Mouse (Mus musculus) olfactory bulb, adult 2 months (tissue): ENCODE results near the gene Arhgap44. TPM values are rescaled to one million over a fixed set of nuclear protein-coding genes. Genes with fewer than 3 reads are reported as not detected.

ENCODE experiments used
- H3K27ac ChIP-seq: fragments of 200-500 bp; 2 replicates; pipeline ENCODE4 v1.5.1; 2012; ENCODE audit warnings: low read depth, low read length; ENCODE audit not compliant: insufficient read depth
- H3K4me1 ChIP-seq: fragments of 200-500 bp; 2 replicates; pipeline ENCODE4 v1.6.1; 2012; ENCODE audit warnings: low read length; ENCODE audit not compliant: control insufficient read depth, insufficient read depth
- H3K4me3 ChIP-seq: fragments of 200-500 bp; 2 replicates; pipeline ENCODE4 v1.5.1; 2012; ENCODE audit warnings: mild to moderate bottlenecking, low read depth, low read length, moderate library complexity; ENCODE audit not compliant: insufficient read depth
- CTCF ChIP-seq: fragments of 200-500 bp; IDR thresholded peaks from 2 replicates; pipeline ENCODE4 v1.5.1; 2012; ENCODE audit warnings: low read depth, mild to moderate bottlenecking, low read length, moderate library complexity; ENCODE audit not compliant: insufficient read depth
- POLR2A ChIP-seq: fragments of 200-500 bp; IDR thresholded peaks from 2 replicates; pipeline ENCODE4 v1.6.1; 2012; ENCODE audit warnings: mild to moderate bottlenecking, low read depth, low read length, moderate library complexity; ENCODE audit not compliant: insufficient read depth
- WGBS: fragments of 180-500 bp; shearing (Covaris S2); methylation state at CpG from one replicate; pipeline ENCODE4 v1.1.7; 2018; 5-methylcytosine and 5-hydroxymethylcytosine counted together
- polyA plus RNA-seq: library from polyadenylated mRNA; stranded (reverse); fragments of >200 nt; gene quantifications from 2 replicates; pipeline ENCODE4 v1.2.4, GENCODE M21; 2012; ENCODE audit warnings: low replicate concordance; ENCODE audit not compliant: missing spikeins, insufficient read depth, insufficient read length

The Arhgap44 gene
- polyA plus RNA-seq, 1 experiment = not detected

DNA sequence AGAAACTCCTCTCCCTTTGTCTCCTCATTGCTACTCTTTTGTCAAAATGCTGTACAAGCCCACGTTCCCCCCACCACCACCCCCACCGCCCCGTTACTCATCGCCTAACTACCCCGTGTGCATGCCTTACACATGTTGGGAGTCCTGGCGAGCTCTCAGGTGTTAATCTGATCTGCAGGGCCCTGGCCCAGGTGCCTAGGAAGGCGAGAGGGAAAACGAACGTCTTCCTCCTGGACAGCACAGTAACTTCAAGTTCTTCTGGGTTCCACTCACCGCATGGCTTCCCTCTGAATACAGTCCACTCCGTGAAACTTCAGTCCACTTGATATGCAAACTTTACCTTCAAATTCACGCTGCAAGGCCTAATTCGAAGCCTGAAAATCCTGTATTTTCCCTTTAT is 97.6 kb downstream of the Arhgap44 start:
- no peak for TF ChIP-seq POLR2A
- H3K27ac ChIP-seq = no peak overlapping the region
- H3K4me3 ChIP-seq = no peak overlapping the region
- 82% methylated on average over 13 of the region's 13 CpGs for WGBS
- peaks cover 8% of the 10 kb centered on the region for H3K4me1 ChIP-seq

GRCm38 (mm10) chr11:65061437-65061836 is 101.3 kb downstream of the Arhgap44 start:
- 66% methylated on average over 3 of the region's 3 CpGs for WGBS

DNA sequence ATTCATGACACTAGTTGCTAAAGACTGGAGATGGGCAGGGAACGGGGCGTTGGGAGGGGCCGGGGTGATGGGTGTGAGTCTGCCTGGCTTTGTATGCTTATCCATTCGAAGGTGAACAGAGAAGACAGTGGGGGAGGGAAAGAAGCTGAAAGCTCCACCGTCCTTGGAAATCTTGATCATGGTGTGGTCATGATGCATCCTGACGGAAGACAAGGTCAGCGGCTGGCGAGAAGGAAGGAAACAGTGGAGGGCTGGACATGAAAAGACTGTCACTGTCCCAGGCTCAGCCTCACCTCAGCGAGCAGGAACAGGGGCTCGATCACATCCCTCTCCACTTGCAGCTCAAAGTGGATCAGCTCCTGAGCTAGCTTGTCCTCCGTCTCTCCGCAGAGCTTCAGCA is 103.2 kb downstream of the Arhgap44 start:
- H3K27ac ChIP-seq = no peak overlapping the region
- no peaks in the 10 kb centered on the region for H3K4me1 ChIP-seq
- WGBS = 92% methylated on average over 12 of the region's 12 CpGs
- TF ChIP-seq POLR2A (no peak), CTCF (no peak)
- no peak overlapping the region for H3K4me3 ChIP-seq

More at GRCm38 (mm10) chr11:65061437-65061836, 101.3 kb downstream of the Arhgap44 start:
- no peak overlapping the region for H3K4me3 ChIP-seq
- no peaks in the 10 kb centered on the region for H3K4me1 ChIP-seq
- TF ChIP-seq POLR2A (no peak), CTCF (no peak)
- no peak overlapping the region for H3K27ac ChIP-seq

- TF ChIP-seq CTCF (no peak), POLR2A (no peak)
- Histone ChIP-seq H3K4me1 (no peaks in the 10 kb centered on the region), H3K27ac (no peak overlapping the region), H3K4me3 (no peak overlapping the region)
- WGBS = 70% methylated on average over 7 of the region's 7 CpGs
Observed at GRCm38 (mm10) chr11:65058224-65058908, 104.4 kb downstream of the Arhgap44 start.

- Histone ChIP-seq H3K4me1 (no peaks in the 10 kb centered on the region), H3K27ac (no peak overlapping the region), H3K4me3 (no peak overlapping the region)
- no peak for TF ChIP-seq CTCF
- no peak for TF ChIP-seq POLR2A
- WGBS = 88% methylated on average over 7 of the region's 7 CpGs
Observed at GRCm38 (mm10) chr11:65055596-65055995, 107.2 kb downstream of the Arhgap44 start.

- Histone ChIP-seq H3K4me3 (no peak overlapping the region), H3K4me1 (no peaks in the 10 kb centered on the region), H3K27ac (no peak overlapping the region)
- 89% methylated on average over 5 of the region's 5 CpGs for WGBS
- TF ChIP-seq POLR2A (no peak), CTCF (no peak)
Observed at GRCm38 (mm10) chr11:65054216-65054615, 108.5 kb downstream of the Arhgap44 start.

DNA sequence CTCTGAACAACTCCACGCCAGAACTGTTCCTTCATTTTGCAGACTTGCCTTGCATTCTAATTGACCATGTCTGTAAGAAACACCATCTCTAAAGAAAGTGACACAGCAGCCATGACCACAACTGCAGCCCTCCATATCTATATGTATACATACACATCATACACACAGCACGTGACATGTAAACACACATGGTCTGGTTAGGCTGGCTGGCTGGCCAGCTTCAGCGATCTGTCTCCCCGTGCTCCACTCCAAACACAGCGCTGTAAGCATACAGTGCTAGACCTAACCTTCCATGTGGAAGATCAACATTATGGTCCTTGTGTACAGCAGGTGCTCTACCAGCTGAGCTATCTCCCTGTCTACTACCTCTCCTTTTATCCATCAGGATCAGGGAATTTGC is 111.9 kb downstream of the Arhgap44 start:
- no peak for TF ChIP-seq CTCF
- no peak for TF ChIP-seq POLR2A
- Histone ChIP-seq H3K4me3 (no peak overlapping the region), H3K27ac (no peak overlapping the region), H3K4me1 (no peaks in the 10 kb centered on the region)
- WGBS = 95% methylated on average over 5 of the region's 5 CpGs

- 82% methylated on average over 7 of the region's 7 CpGs for WGBS
- H3K4me1 ChIP-seq = no peaks in the 10 kb centered on the region
- no peak overlapping the region for H3K27ac ChIP-seq
- TF ChIP-seq POLR2A = no peak
- TF ChIP-seq CTCF = no peak
- H3K4me3 ChIP-seq = no peak overlapping the region
Observed at GRCm38 (mm10) chr11:65049090-65049489, 113.7 kb downstream of the Arhgap44 start.

GRCm38 (mm10) chr11:65040556-65040955 is 122.2 kb downstream of the Arhgap44 start:
- no peaks in the 10 kb centered on the region for H3K4me1 ChIP-seq
- no peak overlapping the region for H3K4me3 ChIP-seq
- 88% methylated on average over 6 of the region's 6 CpGs for WGBS
- H3K27ac ChIP-seq = no peak overlapping the region
- TF ChIP-seq CTCF (no peak), POLR2A (no peak)

GRCm38 (mm10) chr11:65039517-65040095 is 123.2 kb downstream of the Arhgap44 start:
- no peaks in the 10 kb centered on the region for H3K4me1 ChIP-seq
- H3K27ac ChIP-seq = no peak overlapping the region
- WGBS = 74% methylated on average over 12 of the region's 12 CpGs
- no peak overlapping the region for H3K4me3 ChIP-seq
- TF ChIP-seq POLR2A (no peak), CTCF (no peak)
